Mouse (Mus musculus) CH12.LX (cell line): ENCODE measurements around the gene Gstp1. TPM values are rescaled to one million over a fixed set of nuclear protein-coding genes. Genes with fewer than 3 reads are reported as not detected.

ENCODE experiments used
- DNase-seq: peaks from one replicate; pipeline ENCODE4 v3.0.0-alpha.2; 2013; ENCODE audit errors: extremely low read depth
- H3K27ac ChIP-seq: 2 replicates; pipeline ENCODE4 v1.5.1; 2012; ENCODE audit warnings: low read depth, mild to moderate bottlenecking, control low read depth, moderate library complexity; ENCODE audit not compliant: insufficient read depth
- H3K27me3 ChIP-seq: replicated peaks from 2 replicates; pipeline ENCODE3; 2012; ENCODE audit warnings: inconsistent platforms
- H3K36me3 ChIP-seq, 2 experiments: replicated peaks in 1 of 2; 2 replicates each; pipeline versions ENCODE3 to v1.6.1; 2012; ENCODE audit warnings: inconsistent platforms in 1 of 2, low read length in 1 of 2, mild to moderate bottlenecking in 1 of 2, mixed read lengths in 1 of 2, moderate library complexity in 1 of 2; ENCODE audit not compliant: control insufficient read depth in 1 of 2, insufficient read depth in 1 of 2
- H3K4me1 ChIP-seq, 2 experiments: 2 replicates each; pipeline ENCODE4 v1.6.1; 2012; ENCODE audit warnings: inconsistent platforms in 1 of 2, moderate library complexity in 1 of 2; ENCODE audit not compliant: insufficient read depth in 2 of 2, control insufficient read depth in 1 of 2
- H3K4me2 ChIP-seq: 2 replicates; pipeline ENCODE4 v1.6.1; 2012; ENCODE audit warnings: low read depth, mild to moderate bottlenecking, control low read depth; ENCODE audit not compliant: poor library complexity, insufficient read depth, severe bottlenecking
- H3K4me3 ChIP-seq, 3 experiments: fragments of 150-350 bp in 1 of 3; sonication (generic) in 1 of 3; replicated peaks in 1 of 3; 2 replicates each; pipeline versions ENCODE3 to v1.5.1; 2011 to 2012; ENCODE audit warnings: low read depth in 2 of 3, low read length in 2 of 3, mild to moderate bottlenecking in 2 of 3, moderate library complexity in 2 of 3, control low read depth in 1 of 3, improper control_type of control experiment in 1 of 3, inconsistent platforms in 1 of 3, mixed read lengths in 1 of 3; ENCODE audit not compliant: poor library complexity in 1 of 3
- H3K79me2 ChIP-seq: replicated peaks from 2 replicates; pipeline ENCODE4 v1.6.1; 2012; ENCODE audit warnings: mild to moderate bottlenecking, moderate library complexity; ENCODE audit not compliant: control insufficient read depth, poor library complexity, insufficient read depth, severe bottlenecking; ENCODE audit errors: extremely low read depth
- H3K9ac ChIP-seq: 2 replicates; pipeline ENCODE4 v1.6.1; 2012; ENCODE audit warnings: low read depth, mild to moderate bottlenecking, control low read depth, moderate library complexity; ENCODE audit not compliant: insufficient read depth
- H3K9me3 ChIP-seq: replicated peaks from 2 replicates; pipeline ENCODE3; 2012; ENCODE audit warnings: low read length, inconsistent platforms, mixed read lengths
- CHD2 ChIP-seq: IDR thresholded peaks from 2 replicates; pipeline ENCODE4 v1.6.1; 2011; ENCODE audit warnings: low read length, improper control_type of control experiment
- CTCF ChIP-seq, 2 experiments: IDR thresholded peaks in 1 of 2; conservative IDR thresholded peaks in 1 of 2; 2 replicates each; pipeline ENCODE4 v1.5.1; 2011 to 2012; ENCODE audit warnings: low read depth in 2 of 2, low read length in 2 of 2, improper control_type of control experiment in 1 of 2, inconsistent platforms in 1 of 2, mild to moderate bottlenecking in 1 of 2, moderate library complexity in 1 of 2
- E2F4 ChIP-seq: IDR thresholded peaks from 2 replicates; pipeline ENCODE4 v1.6.1; 2011; ENCODE audit warnings: low read depth, low read length, improper control_type of control experiment; ENCODE audit not compliant: insufficient replicate concordance
- ELF1 ChIP-seq: IDR thresholded peaks from 2 replicates; pipeline ENCODE4 v1.6.1; 2014; ENCODE audit warnings: low read depth, mild to moderate bottlenecking, inconsistent platforms, low read length, improper control_type of control experiment
- ETS1 ChIP-seq: conservative IDR thresholded peaks from 2 replicates; pipeline ENCODE4 v1.6.1; 2012; ENCODE audit warnings: low read depth, mild to moderate bottlenecking, inconsistent platforms, low read length, improper control_type of control experiment, moderate library complexity
- HCFC1 ChIP-seq: IDR thresholded peaks from 2 replicates; pipeline ENCODE4 v1.6.1; 2012; ENCODE audit warnings: low read depth, mild to moderate bottlenecking, inconsistent platforms, low read length, improper control_type of control experiment
- JUND ChIP-seq: conservative IDR thresholded peaks from 2 replicates; pipeline ENCODE4 v1.6.1; 2011; ENCODE audit warnings: low read depth, low read length, improper control_type of control experiment
- MAX ChIP-seq: IDR thresholded peaks from 2 replicates; pipeline ENCODE4 v1.6.1; 2011; ENCODE audit warnings: low read length, improper control_type of control experiment
- MAZ ChIP-seq: IDR thresholded peaks from 2 replicates; pipeline ENCODE4 v1.6.1; 2012; ENCODE audit warnings: low read depth, mild to moderate bottlenecking, inconsistent platforms, low read length, improper control_type of control experiment, moderate library complexity
- NELFE ChIP-seq: IDR thresholded peaks from 2 replicates; pipeline ENCODE4 v1.6.1; 2011; ENCODE audit warnings: low read depth, low read length, improper control_type of control experiment
- PAX5 ChIP-seq: IDR thresholded peaks from 2 replicates; pipeline ENCODE4 v1.6.1; 2012; ENCODE audit warnings: low read length, inconsistent platforms, mixed read lengths
- POLR2A ChIP-seq: IDR thresholded peaks from 2 replicates; pipeline ENCODE4 v1.6.1; 2011; ENCODE audit warnings: low read depth, mild to moderate bottlenecking, improper control_type of control experiment, low read length
- RAD21 ChIP-seq: IDR thresholded peaks from 2 replicates; pipeline ENCODE4 v1.6.1; 2011; ENCODE audit warnings: low read depth, mild to moderate bottlenecking, low read length, improper control_type of control experiment, moderate library complexity
- RCOR1 ChIP-seq: conservative IDR thresholded peaks from 2 replicates; pipeline ENCODE4 v1.6.1; 2012; ENCODE audit warnings: low read depth, mild to moderate bottlenecking, inconsistent platforms, low read length, improper control_type of control experiment
- SIN3A ChIP-seq: IDR thresholded peaks from 2 replicates; pipeline ENCODE4 v1.6.1; 2012; ENCODE audit warnings: low read length, improper control_type of control experiment, inconsistent platforms
- UBTF ChIP-seq: IDR thresholded peaks from 2 replicates; pipeline ENCODE4 v1.6.1; 2012; ENCODE audit warnings: low read depth, mild to moderate bottlenecking, inconsistent platforms, low read length, improper control_type of control experiment, moderate library complexity
- USF2 ChIP-seq: conservative IDR thresholded peaks from 2 replicates; pipeline ENCODE4 v1.6.1; 2011; ENCODE audit warnings: low read depth, low read length, improper control_type of control experiment
- ZC3H11A ChIP-seq: IDR thresholded peaks from 2 replicates; pipeline ENCODE4 v1.6.1; 2012; ENCODE audit warnings: low read depth, mild to moderate bottlenecking, inconsistent platforms, low read length, improper control_type of control experiment
- ZKSCAN1 ChIP-seq: IDR thresholded peaks from 2 replicates; pipeline ENCODE4 v1.6.1; 2012; ENCODE audit warnings: low read depth, inconsistent platforms, low read length, improper control_type of control experiment, borderline replicate concordance
- ZMIZ1 ChIP-seq: IDR thresholded peaks from 2 replicates; pipeline ENCODE4 v1.6.1; 2012; ENCODE audit warnings: low read depth, mild to moderate bottlenecking, inconsistent platforms, low read length, improper control_type of control experiment
- ZNF384 ChIP-seq: IDR thresholded peaks from 2 replicates; pipeline ENCODE4 v1.6.1; 2012; ENCODE audit warnings: low read depth, low read length, improper control_type of control experiment, inconsistent platforms
- dilution Hi-C: fragments of 300-500 bp; cut with MboI; formaldehyde crosslinking; loops from 2 replicates; pipeline ENCODE4 v1.14.3; 2020; ENCODE audit warnings: low sequenced_read_pairs; ENCODE audit not compliant: extremely low pct_unique_long_range_greater_than_20kb, extremely low pct_ligation_motif_present
- in situ Hi-C: fragments of 300-500 bp; cut with MboI; formaldehyde crosslinking; loops from 3 replicates; pipeline ENCODE4 v1.14.3; 2019; ENCODE audit warnings: low sequenced_read_pairs, low pct_ligation_motif_present, low pct_unique_long_range_greater_than_20kb, mixed read lengths
- polyA plus RNA-seq: library from polyadenylated mRNA; unstranded; fragments of >175 nt; gene quantifications from 2 replicates; pipeline ENCODE4 v1.2.1, GENCODE M21; 2012; ENCODE audit warnings: low read depth; ENCODE audit not compliant: insufficient read length
- total RNA-seq, 2 experiments: library from RNA; depleted of rRNA; stranded (reverse); fragments of 300-350 nt in 1 of 2; fragments of >200 nt in 1 of 2; gene quantifications; 2 replicates each; pipeline ENCODE4 v1.2.3; 2012 to 2014

The Gstp1 gene
- total and polyA plus RNA-seq, 3 experiments = 333 to 696 (median 529) TPM

- Histone ChIP-seq H3K36me3 (no peaks in the 10 kb centered on the region), H3K4me3 (no peak overlapping the region), H3K27ac (no peak overlapping the region), H3K79me2 (no peaks in the 10 kb centered on the region), H3K4me2 (no peak overlapping the region), H3K9me3 (no peaks in the 10 kb centered on the region), H3K9ac (no peak overlapping the region), H3K27me3 (peaks cover 56% of the 10 kb centered on the region), H3K4me1 (no peaks in the 10 kb centered on the region)
- dilution Hi-C loops = no loop called here
- no peak for TF ChIP-seq POLR2A
- TF ChIP-seq CTCF (conservative IDR thresholded peaks at IDR 0.05 in 1 of 2, IDR thresholded peaks at IDR 0.05 in 1 of 2; ENCODE audit: low read depth in 2 of 2, low read length in 2 of 2) = no peak
- no peak for TF ChIP-seq ZKSCAN1
- TF ChIP-seq USF2 = no peak
- no peak for TF ChIP-seq ZNF384
- TF ChIP-seq RCOR1 = no peak
- TF ChIP-seq E2F4 = no peak
- TF ChIP-seq MAX = no peak
- no peak for TF ChIP-seq CHD2
- TF ChIP-seq HCFC1 = no peak
- TF ChIP-seq RAD21 = no peak
- TF ChIP-seq ELF1 = no peak
- no peak for TF ChIP-seq ETS1
- no peak for TF ChIP-seq UBTF
- TF ChIP-seq MAZ = no peak
- no peak for TF ChIP-seq NELFE
- no peak for TF ChIP-seq SIN3A
- no peak for DNase-seq
- in situ Hi-C loops = loop anchor here (5.0 kb wide), 2 partner anchors 35 to 70 kb away; no protein-coding TSS in a partner anchor
Observed at GRCm38 (mm10) chr19:4087090-4087489, 49.3 kb upstream of the Gstp1 start.

GRCm38 (mm10) chr19:4086156-4086555 lies 48.4 kb upstream of the Gstp1 start:
- Histone ChIP-seq H3K9ac (no peak overlapping the region), H3K9me3 (no peaks in the 10 kb centered on the region), H3K27ac (no peak overlapping the region), H3K4me3 (no peak overlapping the region), H3K36me3 (no peaks in the 10 kb centered on the region), H3K79me2 (no peaks in the 10 kb centered on the region), H3K27me3 (peaks cover 65% of the 10 kb centered on the region), H3K4me2 (no peak overlapping the region), H3K4me1 (no peaks in the 10 kb centered on the region)
- no peak for TF ChIP-seq ZC3H11A
- no peak for TF ChIP-seq ZMIZ1
- TF ChIP-seq HCFC1 = no peak
- TF ChIP-seq UBTF = no peak
- TF ChIP-seq MAX = no peak
- TF ChIP-seq RCOR1 = no peak
- TF ChIP-seq MAZ = no peak
- no peak for TF ChIP-seq PAX5
- TF ChIP-seq RAD21 = no peak
- TF ChIP-seq JUND = no peak
- TF ChIP-seq E2F4 = no peak
- dilution Hi-C loops = no loop called here
- no peak for DNase-seq
- in situ Hi-C loops = loop anchor here (5.0 kb wide), 2 partner anchors 34 to 69 kb away; no protein-coding TSS in a partner anchor
